Mouse (Mus musculus): ENCODE results near the gene Guca2a. TPM values are rescaled to one million over a fixed set of nuclear protein-coding genes. Genes with fewer than 3 reads are reported as not detected.

The Guca2a gene
- polyA plus RNA-seq (2015; fragmentation: Nextera tagmentation; extraction: Ambion mirVana) = 14.7 TPM in 1 of 2 replicates, not detected in the other

GRCm38 (mm10) chr4:119637176-119637845, at the start of gene Guca2a:
Gene Guca2a, plus strand, starts transcription at chr4:119637704.
- WGBS = 71% methylated on average over 4 of the region's 4 CpGs
- H3K4me2 ChIP-seq = no peak within 1 kb of the TSS
- no peaks in the 10 kb centered on the region for H3K9me3 ChIP-seq (replicated peaks)
- no peaks in the 10 kb centered on the region for H3K27me3 ChIP-seq (replicated peaks)
- no peak within 1 kb of the TSS for H3K27ac ChIP-seq (replicated peaks)
- peaks cover 19% of the 10 kb centered on the region for H3K4me1 ChIP-seq
- H3K36me3 ChIP-seq = no peaks in the 10 kb centered on the region
- H3K4me3 ChIP-seq (replicated peaks) = no peak within 1 kb of the TSS
- no peak within 1 kb of the TSS for H3K9ac ChIP-seq (replicated peaks)
- no peak for ATAC-seq (ENCODE audit: low FRiP score)

DNA sequence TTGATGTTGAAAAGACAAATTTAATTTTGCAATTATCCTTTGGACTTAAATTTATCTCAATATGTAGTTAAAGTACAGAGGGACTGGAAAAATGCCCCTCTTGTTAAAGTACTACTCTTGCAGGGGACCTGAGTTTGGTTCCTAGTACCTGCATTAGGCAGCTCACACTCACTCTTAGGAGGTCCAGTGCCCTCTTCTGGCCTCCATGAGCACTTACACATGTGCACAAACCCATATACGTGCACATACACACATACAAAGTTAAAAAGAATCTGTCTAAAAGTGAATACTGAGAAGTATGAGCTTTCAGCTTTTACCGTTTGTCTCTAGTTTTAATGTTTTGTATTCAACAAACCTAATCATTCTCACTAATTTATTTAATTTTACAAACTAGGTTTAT, 49.5 kb upstream of the Guca2a start:
- H3K27me3 ChIP-seq (replicated peaks) = no peaks in the 10 kb centered on the region
- no peak overlapping the region for H3K4me3 ChIP-seq (replicated peaks)
- H3K36me3 ChIP-seq = peaks cover 8% of the 10 kb centered on the region
- ATAC-seq (ENCODE audit: low FRiP score) = no peak
- WGBS = 95% methylated on average over 2 of the region's 2 CpGs
- H3K9me3 ChIP-seq (replicated peaks) = no peaks in the 10 kb centered on the region
- H3K9ac ChIP-seq (replicated peaks) = no peak overlapping the region
- no peak overlapping the region for H3K4me2 ChIP-seq
- H3K4me1 ChIP-seq = no peaks in the 10 kb centered on the region
- H3K27ac ChIP-seq (replicated peaks) = no peak overlapping the region

DNA sequence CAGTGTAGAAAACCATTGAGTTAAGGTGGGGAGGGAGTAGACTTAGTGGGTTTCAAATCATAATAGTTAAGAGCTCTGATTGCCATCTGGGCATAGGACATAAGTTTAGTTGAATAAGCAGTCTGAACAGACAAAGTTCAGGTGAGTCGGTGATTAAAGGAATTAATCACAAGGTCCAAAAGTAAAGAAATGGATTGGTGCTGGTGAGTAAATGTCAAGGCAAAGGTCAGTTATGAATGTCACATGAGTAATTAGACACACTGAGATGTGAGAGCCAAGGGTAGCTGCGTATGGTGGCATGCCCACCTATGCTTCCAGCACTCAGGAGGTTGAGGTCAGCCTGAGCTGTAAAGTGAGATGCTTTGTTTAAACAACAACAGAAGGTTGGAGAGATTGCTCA, 48.1 kb upstream of the Guca2a start:
- 93% methylated on average over 2 of the region's 2 CpGs for WGBS
- no peak for ATAC-seq (ENCODE audit: low FRiP score)
- Histone ChIP-seq H3K36me3 (peaks cover 8% of the 10 kb centered on the region), H3K9me3 (replicated peaks) (no peaks in the 10 kb centered on the region), H3K4me3 (replicated peaks) (no peak overlapping the region), H3K4me1 (no peaks in the 10 kb centered on the region), H3K9ac (replicated peaks) (no peak overlapping the region), H3K27ac (replicated peaks) (no peak overlapping the region), H3K27me3 (replicated peaks) (no peaks in the 10 kb centered on the region), H3K4me2 (no peak overlapping the region)

DNA sequence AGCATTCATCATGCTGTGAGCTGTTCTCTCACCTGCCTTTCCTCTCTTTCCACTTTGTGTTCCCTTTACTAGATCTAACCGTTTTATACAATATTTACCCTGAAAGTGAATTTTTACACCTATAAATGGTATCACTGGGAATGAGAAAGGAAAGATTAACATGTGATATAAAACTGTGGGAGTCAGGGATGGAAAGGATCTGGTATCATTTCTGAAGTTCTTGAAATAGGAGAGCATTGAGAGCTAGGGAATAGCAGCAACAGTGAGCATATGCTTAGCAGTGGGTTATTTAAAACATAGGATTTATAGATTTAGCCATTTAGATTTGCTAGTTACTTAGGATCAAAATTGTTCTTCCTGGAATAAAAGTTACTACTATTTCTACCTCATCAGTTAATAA, 47.5 kb upstream of the Guca2a start:
- Histone ChIP-seq H3K27ac (replicated peaks) (no peak overlapping the region), H3K27me3 (replicated peaks) (no peaks in the 10 kb centered on the region), H3K36me3 (peaks cover 8% of the 10 kb centered on the region), H3K4me1 (no peaks in the 10 kb centered on the region), H3K9ac (replicated peaks) (no peak overlapping the region), H3K4me3 (replicated peaks) (no peak overlapping the region), H3K9me3 (replicated peaks) (no peaks in the 10 kb centered on the region), H3K4me2 (no peak overlapping the region)
- no peak for ATAC-seq (ENCODE audit: low FRiP score)
- WGBS = 69% methylated on average over 1 of the region's 1 CpGs

DNA sequence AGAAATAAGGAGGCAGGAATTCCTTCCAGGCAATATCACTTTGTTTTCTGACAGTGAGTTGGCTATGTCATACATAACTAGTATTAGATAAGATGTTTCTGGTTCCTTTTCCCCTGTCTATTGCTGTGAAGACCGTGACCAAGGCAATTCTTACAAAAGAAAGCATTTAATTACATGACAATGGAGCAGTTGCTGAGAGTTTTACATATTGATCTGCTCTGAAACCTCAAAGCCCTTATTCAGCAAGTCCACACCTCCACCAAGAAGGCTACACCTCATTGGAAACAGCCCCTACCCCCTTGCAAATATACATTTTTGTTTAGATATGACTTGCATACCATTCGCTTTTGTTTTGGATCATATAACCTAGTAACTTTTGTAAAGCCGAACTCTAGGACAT, 45.0 kb upstream of the Guca2a start:
- Histone ChIP-seq H3K27me3 (replicated peaks) (no peaks in the 10 kb centered on the region), H3K4me2 (no peak overlapping the region), H3K27ac (replicated peaks) (no peak overlapping the region), H3K9ac (replicated peaks) (no peak overlapping the region), H3K36me3 (0 out of 2 replicates have a peak, but pooled peaks cover 2% of the 10 kb centered on the region), H3K4me3 (replicated peaks) (no peak overlapping the region), H3K9me3 (replicated peaks) (no peaks in the 10 kb centered on the region), H3K4me1 (no peaks in the 10 kb centered on the region)
- ATAC-seq (ENCODE audit: low FRiP score) = no peak
- 71% methylated on average over 3 of the region's 3 CpGs for WGBS

DNA sequence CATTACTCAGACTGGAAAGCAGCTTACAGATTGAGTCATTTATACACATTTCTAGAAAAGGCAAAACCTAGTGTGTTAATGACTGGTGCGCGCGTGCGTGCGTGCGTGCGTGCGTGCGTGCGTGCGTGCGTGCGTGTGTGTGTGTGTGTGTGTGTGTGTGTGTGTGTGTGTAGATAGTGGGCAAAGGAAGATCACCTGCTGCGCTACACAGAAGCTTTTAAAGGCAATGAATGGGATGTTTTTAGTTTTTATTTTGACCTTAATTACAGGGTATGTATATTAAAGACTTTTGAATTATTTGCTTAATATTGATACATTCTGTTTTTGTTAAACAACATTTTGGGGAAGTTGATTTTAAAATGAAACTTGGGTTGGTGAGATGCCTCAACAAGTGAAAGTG, 43.2 kb upstream of the Guca2a start:
- no peaks in the 10 kb centered on the region for H3K27me3 ChIP-seq (replicated peaks)
- no peaks in the 10 kb centered on the region for H3K4me1 ChIP-seq
- H3K9ac ChIP-seq (replicated peaks) = no peak overlapping the region
- WGBS = 90% methylated on average over 14 of the region's 14 CpGs
- no peak for ATAC-seq (ENCODE audit: low FRiP score)
- no peak overlapping the region for H3K4me3 ChIP-seq (replicated peaks)
- no peaks in the 10 kb centered on the region for H3K9me3 ChIP-seq (replicated peaks)
- no peaks in the 10 kb centered on the region for H3K36me3 ChIP-seq
- H3K27ac ChIP-seq (replicated peaks) = no peak overlapping the region
- no peak overlapping the region for H3K4me2 ChIP-seq

- no peaks in the 10 kb centered on the region for H3K4me1 ChIP-seq
- no peak overlapping the region for H3K27ac ChIP-seq (replicated peaks)
- H3K27me3 ChIP-seq (replicated peaks) = no peaks in the 10 kb centered on the region
- no peaks in the 10 kb centered on the region for H3K9me3 ChIP-seq (replicated peaks)
- no peaks in the 10 kb centered on the region for H3K36me3 ChIP-seq
- ATAC-seq (ENCODE audit: low FRiP score) = no peak
- no peak overlapping the region for H3K9ac ChIP-seq (replicated peaks)
- no peak overlapping the region for H3K4me2 ChIP-seq
- WGBS = 87% methylated on average over 1 of the region's 1 CpGs
- H3K4me3 ChIP-seq (replicated peaks) = no peak overlapping the region
Observed at GRCm38 (mm10) chr4:119599605-119600004, 37.9 kb upstream of the Guca2a start.

DNA sequence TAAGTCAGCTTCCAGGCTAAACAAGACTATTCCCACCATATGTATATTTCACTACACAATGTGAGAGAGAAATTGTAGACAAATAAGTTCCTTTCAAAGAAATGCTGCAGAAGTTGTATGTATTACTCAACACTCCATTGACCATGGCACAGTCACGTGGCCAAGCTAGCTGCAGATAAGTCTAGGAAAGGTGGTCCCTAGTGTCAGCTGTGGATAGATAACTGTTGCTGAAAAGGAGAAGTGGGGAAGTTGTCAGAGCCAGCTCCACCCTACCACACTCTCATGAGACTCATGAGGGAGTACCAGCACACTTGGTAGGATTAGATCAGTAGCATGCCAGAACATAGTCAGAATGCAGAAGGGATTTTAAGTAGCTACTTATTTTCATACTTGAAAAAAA, 28.0 kb upstream of the Guca2a start:
- 95% methylated on average over 1 of the region's 1 CpGs for WGBS
- Histone ChIP-seq H3K27ac (replicated peaks) (no peak overlapping the region), H3K4me2 (no peak overlapping the region), H3K27me3 (replicated peaks) (no peaks in the 10 kb centered on the region), H3K4me3 (replicated peaks) (no peak overlapping the region), H3K4me1 (peaks cover 6% of the 10 kb centered on the region; the same call in 1 of the 2 replicates), H3K9ac (replicated peaks) (no peak overlapping the region), H3K9me3 (replicated peaks) (no peaks in the 10 kb centered on the region), H3K36me3 (peaks cover 9% of the 10 kb centered on the region; the same call in 1 of the 2 replicates)
- no peak for ATAC-seq (ENCODE audit: low FRiP score)

DNA sequence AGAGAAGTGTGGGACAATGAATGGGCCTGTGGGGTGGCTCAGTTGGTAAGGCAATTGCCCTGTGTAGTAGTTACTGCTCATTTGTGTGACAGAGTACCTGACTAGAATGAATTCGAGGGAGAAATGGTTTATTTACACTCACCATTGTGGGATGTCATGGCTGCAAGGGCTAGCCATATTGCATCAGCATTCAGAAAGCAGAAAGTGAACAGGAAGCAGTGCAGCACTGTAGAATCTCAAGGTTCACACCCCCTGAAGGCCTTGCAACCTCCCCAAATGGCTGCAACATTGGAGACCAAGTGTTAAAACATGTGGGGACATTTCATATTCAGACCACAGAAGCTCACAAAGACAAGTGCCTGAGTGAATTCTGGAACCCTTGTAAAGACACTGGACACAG, 23.4 kb upstream of the Guca2a start:
- 12% methylated on average over 1 of the region's 1 CpGs for WGBS
- Histone ChIP-seq H3K4me2 (no peak overlapping the region), H3K4me3 (replicated peaks) (no peak overlapping the region), H3K27ac (replicated peaks) (0 out of 2 replicates have a peak overlapping the region, but pooled peaks have one; percentile 18), H3K9me3 (replicated peaks) (no peaks in the 10 kb centered on the region), H3K27me3 (replicated peaks) (no peaks in the 10 kb centered on the region), H3K4me1 (peaks cover 6% of the 10 kb centered on the region; the same call in 1 of the 2 replicates), H3K9ac (replicated peaks) (no peak overlapping the region), H3K36me3 (0 out of 2 replicates have a peak, but pooled peaks cover 3% of the 10 kb centered on the region)
- ATAC-seq (ENCODE audit: low FRiP score) = no peak

GRCm38 (mm10) chr4:119614724-119615123, 22.8 kb upstream of the Guca2a start:
- H3K4me1 ChIP-seq = peaks cover 6% of the 10 kb centered on the region; the same call in 1 of the 2 replicates
- peaks cover 5% of the 10 kb centered on the region; the same call in 1 of the 2 replicates for H3K36me3 ChIP-seq
- no peak overlapping the region for H3K9ac ChIP-seq (replicated peaks)
- no peaks in the 10 kb centered on the region for H3K9me3 ChIP-seq (replicated peaks)
- H3K4me3 ChIP-seq (replicated peaks) = no peak overlapping the region
- ATAC-seq (ENCODE audit: low FRiP score) = no peak
- no peak overlapping the region for H3K27ac ChIP-seq (replicated peaks)
- no peaks in the 10 kb centered on the region for H3K27me3 ChIP-seq (replicated peaks)
- no peak overlapping the region for H3K4me2 ChIP-seq
- WGBS = 83% methylated on average over 4 of the region's 4 CpGs

DNA sequence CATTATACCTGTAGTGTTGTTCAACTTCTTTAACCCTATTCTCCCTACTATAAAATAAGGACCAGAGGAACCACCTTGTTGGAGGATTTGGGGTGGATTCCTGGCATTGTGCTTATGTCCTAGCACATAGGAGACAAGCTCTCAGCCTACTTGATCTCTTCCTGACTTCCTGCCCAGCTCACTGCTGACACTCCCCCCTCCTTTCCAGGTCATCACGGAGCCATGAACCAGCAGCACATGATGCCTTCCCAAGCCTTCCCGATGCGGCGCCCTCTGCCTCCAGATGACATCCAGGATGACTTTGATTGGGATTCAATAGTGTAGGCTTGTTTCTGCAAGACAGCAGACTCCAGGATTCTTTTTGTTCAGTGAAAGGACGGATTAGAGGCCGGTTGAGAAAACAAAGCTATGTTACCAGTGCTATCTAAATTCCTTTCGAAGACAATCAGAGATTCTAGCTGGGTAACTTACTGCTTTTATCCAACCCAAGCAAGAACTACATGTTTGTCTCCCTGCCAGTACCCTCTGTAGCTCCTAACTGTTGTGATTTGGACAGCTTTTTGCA, 11.3 kb upstream of the Guca2a start:
- no peak for ATAC-seq (ENCODE audit: low FRiP score)

GRCm38 (mm10) chr4:119626876-119627275, 10.6 kb upstream of the Guca2a start:
- WGBS = 93% methylated on average over 3 of the region's 3 CpGs
- Histone ChIP-seq H3K27ac (replicated peaks) (no peak overlapping the region), H3K9ac (replicated peaks) (no peak overlapping the region), H3K9me3 (replicated peaks) (no peaks in the 10 kb centered on the region), H3K36me3 (peaks cover 28% of the 10 kb centered on the region), H3K4me3 (replicated peaks) (no peak overlapping the region), H3K4me1 (peaks cover 11% of the 10 kb centered on the region; the same call in 1 of the 2 replicates), H3K4me2 (no peak overlapping the region), H3K27me3 (replicated peaks) (no peaks in the 10 kb centered on the region)
- ATAC-seq (ENCODE audit: low FRiP score) = no peak

More for the DNA sequence above, 11.3 kb upstream of the Guca2a start:
- Histone ChIP-seq H3K36me3 (peaks cover 30% of the 10 kb centered on the region), H3K9me3 (replicated peaks) (no peaks in the 10 kb centered on the region), H3K4me2 (no peak overlapping the region), H3K4me3 (replicated peaks) (no peak overlapping the region), H3K9ac (replicated peaks) (no peak overlapping the region), H3K4me1 (peaks cover 4% of the 10 kb centered on the region; the same call in 1 of the 2 replicates), H3K27ac (replicated peaks) (no peak overlapping the region), H3K27me3 (replicated peaks) (no peaks in the 10 kb centered on the region)
- WGBS = 76% methylated on average over 7 of the region's 7 CpGs

Measured in neural tube, embryonic 15.5 days (tissue).